Mouse (Mus musculus): Measurements from ENCODE around the gene Armcx3. TPM values are rescaled to one million over a fixed set of nuclear protein-coding genes. Genes with fewer than 3 reads are reported as not detected.
A peak's percentile ranks its signal among the peaks of the same experiment; 100 is the strongest.
"Not testable (repeated sequence)": the region's sequence is repeated elsewhere in the genome, so short reads cannot be mapped to it uniquely, and the experiment has no call there.

The Armcx3 gene
- polyA plus RNA-seq, 1 experiment from 2014 or later = 79.4 TPM

DNA sequence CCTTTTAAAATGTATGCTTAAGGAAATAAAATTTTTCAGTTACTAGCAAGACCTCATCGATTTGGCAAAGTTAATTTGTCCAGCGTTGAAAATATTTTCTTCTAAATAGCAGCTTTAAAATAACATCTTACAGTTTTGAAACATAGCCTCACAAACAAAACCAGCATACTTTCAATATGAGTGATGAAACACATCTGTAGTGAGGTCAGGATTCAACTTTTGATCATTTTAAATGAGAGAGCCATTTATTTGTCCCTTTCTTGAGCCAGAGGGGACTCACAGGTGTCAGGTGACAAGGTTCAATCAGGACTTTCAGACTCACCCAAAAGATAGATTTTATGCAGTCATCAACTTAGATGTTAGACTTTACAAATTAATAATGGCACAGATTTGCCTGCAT, 4.5 kb upstream of the Armcx3 start:
- no peaks in the 10 kb centered on the region for H3K9me3 ChIP-seq
- H3K9ac ChIP-seq = no peak overlapping the region
- H3K36me3 ChIP-seq = no peaks in the 10 kb centered on the region
- H3K4me1 ChIP-seq = no peaks in the 10 kb centered on the region
- H3K4me3 ChIP-seq (replicated peaks) = no peak overlapping the region
- WGBS = 45% methylated on average over 2 of the region's 2 CpGs
- ATAC-seq (ENCODE audit: insufficient read depth, low FRiP score, low read depth) = no peak
- H3K27ac ChIP-seq = no peak overlapping the region
- no peaks in the 10 kb centered on the region for H3K27me3 ChIP-seq (replicated peaks)
- H3K4me2 ChIP-seq = no peak overlapping the region

DNA sequence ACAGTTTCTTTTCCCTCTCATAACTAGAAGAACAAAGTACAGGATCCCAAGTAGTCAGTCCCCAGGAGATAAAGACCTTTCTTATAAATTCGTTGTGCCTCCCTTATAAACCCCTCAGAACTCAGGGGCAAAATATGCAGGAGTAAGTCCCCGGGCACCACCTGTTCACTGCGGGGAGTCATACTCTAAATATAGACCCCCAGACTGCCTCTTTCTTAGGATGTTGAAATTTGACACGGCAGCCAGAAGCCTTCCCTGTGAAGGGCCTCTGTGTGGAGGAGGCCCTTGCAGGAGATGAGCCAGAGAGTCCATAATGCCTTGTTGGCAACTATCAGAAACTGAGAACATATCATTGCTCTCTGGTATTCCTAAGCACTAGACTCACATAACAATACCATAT, 3.8 kb upstream of the Armcx3 start:
- 35% methylated on average over 4 of the region's 4 CpGs for WGBS
- no peaks in the 10 kb centered on the region for H3K4me1 ChIP-seq
- H3K4me3 ChIP-seq (replicated peaks) = no peak overlapping the region
- no peaks in the 10 kb centered on the region for H3K27me3 ChIP-seq (replicated peaks)
- no peaks in the 10 kb centered on the region for H3K9me3 ChIP-seq
- no peak for ATAC-seq (ENCODE audit: insufficient read depth, low FRiP score, low read depth)
- no peak overlapping the region; the same call in 1 of the 2 replicates for H3K27ac ChIP-seq
- H3K36me3 ChIP-seq = no peaks in the 10 kb centered on the region
- H3K9ac ChIP-seq = no peak overlapping the region
- no peak overlapping the region for H3K4me2 ChIP-seq

DNA sequence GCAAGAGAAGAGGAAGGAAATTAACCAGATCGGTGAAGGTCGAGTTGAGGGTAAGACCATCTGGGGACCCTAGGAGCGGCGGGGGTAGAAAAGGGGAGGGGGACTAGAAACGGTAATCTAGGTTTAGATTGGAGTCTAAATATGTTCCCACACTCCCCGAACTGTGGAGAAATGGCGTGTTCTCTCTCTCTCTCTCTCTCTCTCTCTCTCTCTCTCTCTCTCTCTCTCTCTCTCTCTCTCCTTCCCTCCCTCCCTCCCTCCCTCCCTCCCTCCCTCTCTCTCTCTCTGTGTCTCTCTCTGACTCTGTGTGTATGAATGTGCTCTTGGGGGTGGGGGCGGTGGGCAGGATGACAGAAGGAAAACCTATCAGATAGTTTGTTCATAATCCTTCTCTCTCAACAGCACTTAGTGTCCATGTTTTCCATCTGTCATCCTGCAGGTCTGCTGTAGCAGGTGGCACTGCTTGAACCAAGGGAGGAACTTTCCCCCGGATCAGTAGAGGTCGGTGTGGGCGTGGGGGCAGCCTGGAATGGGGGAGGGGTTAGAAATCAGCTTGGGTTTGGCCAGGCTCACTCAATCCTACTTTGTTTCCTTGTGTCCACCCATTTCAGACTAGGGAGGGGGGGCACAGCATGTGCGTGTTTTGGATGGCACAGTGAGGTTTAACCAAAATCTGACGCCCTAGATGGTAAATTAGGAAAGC, 1.0 kb downstream of the Armcx3 start:
- no peaks in the 10 kb centered on the region for H3K9me3 ChIP-seq
- peak overlapping the region; percentile 48 for H3K4me2 ChIP-seq
- peak overlapping the region; percentile 49 for H3K4me3 ChIP-seq (replicated peaks)
- no peaks in the 10 kb centered on the region for H3K27me3 ChIP-seq (replicated peaks)
- no peaks in the 10 kb centered on the region for H3K4me1 ChIP-seq
- H3K36me3 ChIP-seq = no peaks in the 10 kb centered on the region
- ATAC-seq (ENCODE audit: insufficient read depth, low FRiP score, low read depth) = 0 out of 2 replicates have a peak, but pooled peaks have one; percentile 37
- WGBS = 25% methylated on average over 12 of the region's 13 CpGs
- H3K9ac ChIP-seq = peak overlapping the region; percentile 33; the same call in 1 of the 2 replicates
- peak overlapping the region; percentile 55; the same call in 1 of the 2 replicates for H3K27ac ChIP-seq

DNA sequence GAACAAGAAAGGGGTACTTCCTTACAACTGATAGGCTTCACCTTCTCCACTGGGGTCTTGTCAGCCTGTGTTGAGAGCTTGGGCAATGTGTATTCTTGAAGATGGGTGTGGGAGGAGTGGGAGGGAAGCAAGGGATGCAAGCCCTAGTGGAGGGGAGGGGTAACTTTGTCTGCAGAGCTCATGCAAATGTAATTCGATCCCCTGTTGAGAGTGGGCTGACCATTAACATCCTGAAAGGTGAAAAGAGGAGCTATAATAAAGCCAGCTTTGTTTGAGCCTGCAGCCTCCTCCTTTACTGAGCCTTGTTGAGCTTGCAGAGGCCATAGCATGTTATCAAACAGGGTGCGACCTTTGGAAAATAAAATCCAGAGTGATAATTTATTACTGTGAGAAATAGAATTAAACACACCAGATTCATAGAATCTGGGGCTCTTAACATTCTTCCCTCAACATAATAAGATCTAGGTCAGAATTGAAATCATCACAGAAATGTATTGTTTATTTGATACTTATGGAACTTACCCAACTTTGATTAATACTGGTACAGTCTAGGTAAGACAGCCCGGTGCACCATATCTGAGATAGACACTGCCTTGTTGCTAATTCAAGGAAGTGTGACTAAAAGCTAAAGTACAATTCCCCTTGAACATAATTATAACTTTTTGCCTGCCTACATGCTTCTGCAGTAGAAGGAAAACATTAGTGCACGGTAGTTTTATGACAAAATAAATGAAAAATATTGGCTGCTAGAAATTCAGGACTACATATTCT, 7.2 kb downstream of the Armcx3 start:
- 39% methylated on average over 3 of the region's 4 CpGs for WGBS
- not testable (repeated sequence) for H3K27me3 ChIP-seq (replicated peaks); H3K27ac ChIP-seq; H3K4me2 ChIP-seq; H3K36me3 ChIP-seq; H3K4me1 ChIP-seq; H3K4me3 ChIP-seq (replicated peaks); H3K9me3 ChIP-seq; H3K9ac ChIP-seq
- ATAC-seq (ENCODE audit: insufficient read depth, low FRiP score, low read depth) = peak; percentile 66

DNA sequence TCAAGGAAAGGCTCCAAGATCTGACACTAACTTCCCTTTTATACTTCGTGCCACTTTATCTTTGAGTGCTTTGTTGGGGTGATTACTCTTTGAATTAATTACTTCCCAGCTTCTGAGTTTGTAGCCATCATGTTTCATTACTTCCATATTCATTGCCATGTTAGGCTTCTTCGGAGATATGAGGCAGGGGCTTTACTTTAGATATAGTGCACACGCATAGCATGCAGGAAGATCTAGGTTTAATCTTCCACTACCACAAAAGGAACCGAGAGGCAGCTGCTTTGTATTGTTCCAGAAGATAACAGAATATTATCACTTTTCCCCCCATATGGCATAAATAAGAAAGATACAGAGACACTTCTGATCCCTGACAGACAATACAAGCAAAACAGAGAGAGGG, 31.3 kb downstream of the Armcx3 start:
- Histone ChIP-seq H3K9me3 (no peaks in the 10 kb centered on the region), H3K36me3 (no peaks in the 10 kb centered on the region), H3K4me2 (no peak overlapping the region), H3K27me3 (replicated peaks) (no peaks in the 10 kb centered on the region), H3K9ac (no peak overlapping the region), H3K27ac (no peak overlapping the region), H3K4me3 (replicated peaks) (no peak overlapping the region), H3K4me1 (no peaks in the 10 kb centered on the region)
- 67% methylated on average over 4 of the region's 4 CpGs for WGBS
- no peak for ATAC-seq (ENCODE audit: insufficient read depth, low FRiP score, low read depth)

DNA sequence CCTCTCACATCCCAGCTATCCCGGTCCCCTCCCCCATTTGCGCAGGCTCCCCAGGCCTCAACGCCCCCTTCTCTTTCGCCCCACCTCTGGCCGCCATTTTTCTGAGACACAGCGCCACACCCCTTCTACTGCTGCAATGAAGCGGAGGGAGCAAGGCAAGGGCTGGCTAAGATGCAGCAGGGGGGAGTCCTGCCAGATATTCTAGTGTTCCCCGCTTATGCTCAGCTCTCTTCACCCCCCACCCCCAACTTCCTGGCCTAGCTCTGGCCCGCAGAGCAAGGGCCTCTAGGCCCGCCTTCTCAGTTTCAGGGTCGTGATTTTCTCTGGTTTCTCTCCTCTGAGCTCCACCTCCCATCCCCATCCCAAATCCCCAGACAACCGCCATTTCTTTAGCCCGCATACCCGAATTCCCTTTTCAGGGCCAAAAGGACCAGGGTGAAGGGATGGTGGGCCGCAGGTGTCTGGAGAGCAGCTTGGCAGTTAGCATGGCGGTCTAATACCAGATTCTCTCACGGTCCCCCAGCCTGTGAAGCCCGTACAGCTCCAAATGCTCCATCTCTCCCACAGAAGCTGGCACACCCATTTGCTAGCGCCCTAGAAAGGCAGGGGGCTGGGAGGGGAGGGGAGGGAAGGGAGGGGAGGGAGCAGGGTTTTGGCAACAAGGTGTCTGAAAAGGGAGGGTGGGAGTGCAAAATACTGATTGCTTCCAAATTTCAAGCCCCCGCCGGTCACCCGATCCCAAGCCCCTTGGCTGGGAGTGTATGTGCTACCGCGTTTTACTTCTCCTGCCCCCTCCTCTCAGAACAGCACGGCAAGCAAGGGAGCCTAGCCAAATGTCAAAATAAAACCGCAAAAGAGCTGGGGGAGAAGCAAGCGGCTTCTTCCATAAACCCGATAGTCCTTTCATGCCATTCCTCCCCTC, 51.7 kb downstream of the Armcx3 start:
- no peaks in the 10 kb centered on the region for H3K27me3 ChIP-seq (replicated peaks)
- peak overlapping the region; percentile 22; the same call in 1 of the 2 replicates for H3K9ac ChIP-seq
- ATAC-seq (ENCODE audit: insufficient read depth, low FRiP score, low read depth) = peak; percentile 76
- WGBS = 14% methylated on average over 28 of the region's 28 CpGs
- H3K4me2 ChIP-seq = peak overlapping the region; percentile 53
- peak overlapping the region; percentile 54 for H3K4me3 ChIP-seq (replicated peaks)
- no peaks in the 10 kb centered on the region for H3K9me3 ChIP-seq
- H3K27ac ChIP-seq = peak overlapping the region; percentile 63; the same call in 1 of the 2 replicates
- H3K36me3 ChIP-seq = no peaks in the 10 kb centered on the region
- no peaks in the 10 kb centered on the region for H3K4me1 ChIP-seq

DNA sequence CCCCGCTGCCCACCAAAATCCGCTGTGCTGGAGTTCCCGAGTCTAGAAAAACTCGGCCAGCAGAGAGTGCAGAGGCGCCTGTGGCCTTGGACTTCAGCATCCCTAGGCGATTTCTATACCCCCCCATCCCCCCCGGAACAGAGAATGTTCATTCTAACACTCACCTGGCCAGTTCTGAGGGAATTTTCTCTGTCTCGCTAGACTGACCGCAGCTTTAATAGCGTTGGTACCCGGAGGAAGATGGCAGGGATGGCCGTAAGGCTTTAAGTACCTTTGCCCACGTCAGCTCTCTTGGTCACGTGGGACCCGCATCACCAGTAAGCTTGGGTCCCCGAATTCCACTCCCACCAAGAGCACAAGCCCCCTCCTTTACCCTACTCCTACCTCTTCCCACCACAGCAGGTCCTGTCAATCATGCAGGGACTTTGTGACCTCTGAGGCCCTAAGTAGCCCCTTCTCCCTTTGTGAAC, 52.4 kb downstream of the Armcx3 start, which contains the start of gene Armcx2:
Armcx2 (minus strand) TSS at position 467 of the 470 bp plus-strand sequence.
- 18% methylated on average over 16 of the region's 16 CpGs for WGBS
- Histone ChIP-seq H3K4me3 (replicated peaks) (peak within 1 kb of the TSS; percentile 54), H3K9me3 (no peaks in the 10 kb centered on the region), H3K27me3 (replicated peaks) (no peaks in the 10 kb centered on the region), H3K4me2 (peak within 1 kb of the TSS; percentile 53), H3K36me3 (no peaks in the 10 kb centered on the region), H3K9ac (peak within 1 kb of the TSS; percentile 22; the same call in 1 of the 2 replicates), H3K27ac (peak within 1 kb of the TSS; percentile 63; the same call in 1 of the 2 replicates), H3K4me1 (no peaks in the 10 kb centered on the region)
- peak; percentile 86 for ATAC-seq (ENCODE audit: insufficient read depth, low FRiP score, low read depth)

Small RNA genes lying within 50 kb of the gene (microRNA-seq; reads per million reads assigned to microRNA genes)
- 0.77 reads per million for gene Mir7093

Other genes starting within 250 kb of the Armcx3 start
- 90.9 and 105 TPM in 2 replicates for gene Timm8a1, start 214.7 kb upstream of the Armcx3 start, polyA plus RNA-seq (2015; fragmentation: Nextera tagmentation; extraction: Ambion mirVana)
- gene Btk, start 173.0 kb upstream of the Armcx3 start, polyA plus RNA-seq (2015; fragmentation: Nextera tagmentation; extraction: Ambion mirVana) = 2.4 and 3.3 TPM in 2 replicates
- 379 and 399 TPM in 2 replicates for gene Rpl36a, start 170.9 kb upstream of the Armcx3 start, polyA plus RNA-seq (2015; fragmentation: Nextera tagmentation; extraction: Ambion mirVana)
- 6.1 and 7.7 TPM in 2 replicates for gene Gla, start 155.5 kb upstream of the Armcx3 start, polyA plus RNA-seq (2015; fragmentation: Nextera tagmentation; extraction: Ambion mirVana)
- gene Hnrnph2, start 155.4 kb upstream of the Armcx3 start, polyA plus RNA-seq (2015; fragmentation: Nextera tagmentation; extraction: Ambion mirVana) = 136 and 138 TPM in 2 replicates
- 3.3 and 3.7 TPM in 2 replicates for gene Armcx4, start 70.1 kb upstream of the Armcx3 start, polyA plus RNA-seq (2015; fragmentation: Nextera tagmentation; extraction: Ambion mirVana)
- gene Armcx1, start 38.6 kb upstream of the Armcx3 start, polyA plus RNA-seq (2015; fragmentation: Nextera tagmentation; extraction: Ambion mirVana) = 50.9 and 51.9 TPM in 2 replicates
- gene Armcx6, start 5.2 kb upstream of the Armcx3 start, polyA plus RNA-seq (2015; fragmentation: Nextera tagmentation; extraction: Ambion mirVana) = 21.6 and 25.6 TPM in 2 replicates
- gene Armcx2, start 52.6 kb downstream of the Armcx3 start, polyA plus RNA-seq (2015; fragmentation: Nextera tagmentation; extraction: Ambion mirVana) = 53.8 and 61.9 TPM in 2 replicates
- gene Nxf2, start 208.2 kb downstream of the Armcx3 start, polyA plus RNA-seq (2015; fragmentation: Nextera tagmentation; extraction: Ambion mirVana) = 0.50 and 0.83 TPM in 2 replicates